Mouse (Mus musculus): Measurements from ENCODE around the gene Srprb.

Srprb gene

GRCm38 (mm10) chr9:103201561-103202260 is at the start of gene Srprb:
Gene Srprb, minus strand, starts transcription at chr9:103202137.
- DNase-seq (ENCODE audit: low read depth, low spot score): peak; percentile 90

GRCm38 (mm10) chr9:103248618-103249017 is 46.7 kb upstream of the Srprb start:
- DNase-seq (ENCODE audit: low read depth, low spot score): no peak

GRCm38 (mm10) chr9:103246526-103247168 is 44.7 kb upstream of the Srprb start:
- DNase-seq (ENCODE audit: low read depth, low spot score): no peak

- no peak for DNase-seq (ENCODE audit: low read depth, low spot score)
Observed at GRCm38 (mm10) chr9:103243640-103244039, 41.7 kb upstream of the Srprb start.

- DNase-seq (ENCODE audit: low read depth, low spot score): no peak
Observed at GRCm38 (mm10) chr9:103241206-103241605, 39.3 kb upstream of the Srprb start.

- no peak for DNase-seq (ENCODE audit: low read depth, low spot score)
Observed at GRCm38 (mm10) chr9:103239471-103239870, 37.5 kb upstream of the Srprb start.

- DNase-seq (ENCODE audit: low read depth, low spot score): no peak
Observed at GRCm38 (mm10) chr9:103234565-103235165, 32.7 kb upstream of the Srprb start.

- DNase-seq (ENCODE audit: low read depth, low spot score): no peak
Observed at GRCm38 (mm10) chr9:103234059-103234458, 32.1 kb upstream of the Srprb start.

- no peak for DNase-seq (ENCODE audit: low read depth, low spot score)
Observed at GRCm38 (mm10) chr9:103233006-103233395, 31.1 kb upstream of the Srprb start.

- DNase-seq (ENCODE audit: low read depth, low spot score): no peak
Observed at GRCm38 (mm10) chr9:103232232-103233005, 30.5 kb upstream of the Srprb start.

- DNase-seq (ENCODE audit: low read depth, low spot score): peak; percentile 20
Observed at GRCm38 (mm10) chr9:103230151-103230951, 28.4 kb upstream of the Srprb start, which contains the start of the genes Gm20425 and Trf. Gene Gm20425, minus strand, starts transcription at chr9:103230307. Gene Trf, minus strand, starts transcription at chr9:103230444.

GRCm38 (mm10) chr9:103229037-103229867 is 27.3 kb upstream of the Srprb start:
- DNase-seq (ENCODE audit: low read depth, low spot score): no peak

GRCm38 (mm10) chr9:103228370-103229003 is 26.6 kb upstream of the Srprb start:
- no peak for DNase-seq (ENCODE audit: low read depth, low spot score)

GRCm38 (mm10) chr9:103227760-103228159 is 25.8 kb upstream of the Srprb start:
- no peak for DNase-seq (ENCODE audit: low read depth, low spot score)

GRCm38 (mm10) chr9:103226806-103227205 is 24.9 kb upstream of the Srprb start:
- no peak for DNase-seq (ENCODE audit: low read depth, low spot score)

GRCm38 (mm10) chr9:103225464-103225863 is 23.5 kb upstream of the Srprb start:
- peak; percentile 32 for DNase-seq (ENCODE audit: low read depth, low spot score)

GRCm38 (mm10) chr9:103224721-103225120 is 22.8 kb upstream of the Srprb start:
- no peak for DNase-seq (ENCODE audit: low read depth, low spot score)

GRCm38 (mm10) chr9:103214281-103214680 is 12.3 kb upstream of the Srprb start:
- DNase-seq (ENCODE audit: low read depth, low spot score): no peak

- no peak for DNase-seq (ENCODE audit: low read depth, low spot score)
Observed at GRCm38 (mm10) chr9:103213631-103214030, 11.7 kb upstream of the Srprb start.

All from mesoderm, embryonic 11.5 days (tissue).